Comparison of ENCODE assay signal across 8 mouse cellular contexts in the genomic region with DNA sequence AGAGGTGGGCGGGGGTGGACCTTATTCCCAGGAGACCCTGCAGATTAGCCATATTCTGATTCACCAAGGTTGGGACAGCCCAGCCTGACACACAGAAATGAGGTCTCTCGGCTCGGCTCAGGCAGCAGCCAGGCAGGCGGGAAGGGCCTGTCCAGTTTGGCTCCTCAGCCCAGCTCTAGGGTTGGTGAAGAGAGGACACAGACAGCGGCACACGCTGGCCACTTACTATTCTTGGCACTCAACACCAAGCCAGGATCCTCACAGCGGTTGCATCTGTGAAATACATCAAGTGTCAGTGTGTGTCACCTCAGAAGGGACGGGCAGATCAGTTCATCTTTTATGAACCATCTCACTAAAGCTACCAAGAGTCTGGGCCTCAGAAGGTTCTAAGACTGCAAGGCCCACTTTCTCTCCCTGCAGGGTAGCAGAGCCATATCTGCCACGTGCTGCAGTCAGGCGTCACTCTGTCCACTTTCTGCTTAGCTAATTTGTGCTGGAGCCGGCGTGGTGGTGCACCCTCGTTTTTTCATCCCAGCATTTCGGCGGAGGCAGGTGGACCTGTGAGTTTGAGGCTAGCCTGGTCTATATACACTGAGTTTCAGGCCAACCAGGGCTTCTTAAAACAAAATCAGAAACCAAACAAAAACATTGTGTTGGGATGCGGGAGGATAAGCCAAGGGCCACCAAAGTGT. TPM values are rescaled to one million over a fixed set of nuclear protein-coding genes. Genes with fewer than 3 reads are reported as not detected.
DNase-seq lines count a peak whose midpoint lies in the region; ATAC-seq and TF ChIP-seq lines count a peak whose summit lies in the region.

No protein-coding gene starts in this region.

- H3K27me3 ChIP-seq in limb, embryonic 14.5 days (ENCODE audit: control insufficient read depth, insufficient read depth, low read length): no peaks in the 10 kb centered on the region
- no peaks in the 10 kb centered on the region for H3K27me3 ChIP-seq in stomach, embryonic 16.5 days (ENCODE audit: control insufficient read depth, insufficient read depth, low read length)

- no peaks in the 10 kb centered on the region for H3K9me3 ChIP-seq in limb, embryonic 14.5 days (ENCODE audit: control insufficient read depth, low read length)
- H3K9me3 ChIP-seq in stomach, embryonic 16.5 days (replicated peaks; ENCODE audit: control insufficient read depth, low read length): no peaks in the 10 kb centered on the region

- no peak overlapping the region for H3K27ac ChIP-seq in bone marrow macrophage, adult 2 months (ENCODE audit: insufficient read depth, low read depth, low read length)
- peak overlapping the region; percentile 97 for H3K27ac ChIP-seq in limb, embryonic 14.5 days (replicated peaks; ENCODE audit: low read depth, low read length)
- no peak overlapping the region; the same call in 1 of the 2 replicates for H3K27ac ChIP-seq in stomach, embryonic 16.5 days (ENCODE audit: low read length)

- no peak for TF ChIP-seq POLR2A in bone marrow macrophage, adult 2 months (IDR thresholded peaks at IDR 0.05; ENCODE audit: borderline replicate concordance, low read depth, low read length)
- no peak for TF ChIP-seq POLR2A in limb, embryonic 14.5 days (IDR thresholded peaks at IDR 0.05; ENCODE audit: borderline replicate concordance, extremely low read depth, insufficient read depth, insufficient read length)

- H3K4me1 ChIP-seq in bone marrow macrophage, adult 2 months (ENCODE audit: control insufficient read depth, insufficient read depth, low read length): peaks cover under 1% of the 10 kb centered on the region; the same call in 1 of the 2 replicates
- H3K4me1 ChIP-seq in limb, embryonic 14.5 days (ENCODE audit: control insufficient read depth, insufficient read depth, low read length): peaks cover 29% of the 10 kb centered on the region
- H3K4me1 ChIP-seq in stomach, embryonic 16.5 days (ENCODE audit: control insufficient read depth, insufficient read depth, low read length): peaks cover 30% of the 10 kb centered on the region

- peak overlapping the region; percentile 65 for H3K4me2 ChIP-seq in limb, embryonic 14.5 days (replicated peaks; ENCODE audit: low read depth, low read length, severe bottlenecking)
- H3K4me2 ChIP-seq in stomach, embryonic 16.5 days (ENCODE audit: low read depth, low read length): peak overlapping the region; percentile 82

- no peak for TF ChIP-seq CTCF in bone marrow macrophage, adult 2 months (IDR thresholded peaks at IDR 0.05; ENCODE audit: low read depth, low read length)

- H3K4me3 ChIP-seq in bone marrow macrophage, adult 2 months (ENCODE audit: insufficient read depth, low read length): peak overlapping the region; percentile 58
- H3K4me3 ChIP-seq in limb, embryonic 14.5 days (replicated peaks; ENCODE audit: low read length): peak overlapping the region; percentile 40
- peak overlapping the region; percentile 61 for H3K4me3 ChIP-seq in stomach, embryonic 16.5 days (replicated peaks; ENCODE audit: low read length)

- 70% methylated on average over 16 of the region's 16 CpGs for WGBS in limb, embryonic 14.5 days
- 73% methylated on average over 16 of the region's 16 CpGs for WGBS in stomach, embryonic 16.5 days

- H3K9ac ChIP-seq in limb, embryonic 14.5 days (ENCODE audit: low read depth, low read length, severe bottlenecking): peak overlapping the region; percentile 76
- peak overlapping the region; percentile 85 for H3K9ac ChIP-seq in stomach, embryonic 16.5 days (ENCODE audit: low read length)

- peak; percentile 91 for DNase-seq in heart, adult 11 months
- DNase-seq in heart, postnatal 25 days (ENCODE audit: low spot score): no peak
- peak; percentile 42 for DNase-seq in gastrocnemius, postnatal 25 days
- DNase-seq in limb, embryonic 14.5 days (ENCODE audit: low spot score): no peak
- no peak for DNase-seq in thymus, postnatal 25 days
- DNase-seq in adrenal gland, postnatal 4 days (ENCODE audit: low spot score in 2 of 2): no peak

- H3K36me3 ChIP-seq in limb, embryonic 14.5 days (ENCODE audit: control insufficient read depth, insufficient read depth, low read length): peaks cover 10% of the 10 kb centered on the region
- no peaks in the 10 kb centered on the region for H3K36me3 ChIP-seq in stomach, embryonic 16.5 days (ENCODE audit: control insufficient read depth, insufficient read depth, low read length)

- no peak for ATAC-seq in limb, embryonic 14.5 days (ENCODE audit: low FRiP score, low read depth)
- no peak for ATAC-seq in stomach, embryonic 16.5 days (ENCODE audit: insufficient read depth, low FRiP score)

- intact Hi-C loops in heart, postnatal 25 days (cut with DNase I): no loop called here

RNA-seq across cellular contexts. Expression of a gene that starts 50.4 kb away (rescaled TPM):
- 1 to 10 TPM; 7.5 TPM for total RNA-seq in heart, postnatal 25 days (2021)
- polyA plus RNA-seq in bone marrow macrophage, adult 2 months (2012; ENCODE audit: insufficient read depth, insufficient read length, missing spikeins): 23.9 and 31.8 TPM in 2 replicates
- total RNA-seq in gastrocnemius, postnatal 25 days (2021): 1 to 10 TPM; 7.4 to 9.1 TPM
- 47.5 and 63.2 TPM in 2 replicates for polyA plus RNA-seq in limb, embryonic 14.5 days (2012; rRNA removed)
- polyA plus RNA-seq in limb, embryonic 14.5 days (2014; fragmentation: Nextera tagmentation; extraction: Ambion mirVana): 28.3 and 34.7 TPM in 2 replicates
- 29.9 and 31.6 TPM in 2 replicates for polyA plus RNA-seq in stomach, embryonic 16.5 days (2015; fragmentation: Nextera tagmentation; extraction: Ambion mirVana)
- 10 to 100 TPM; 36.1 to 36.9 TPM for total RNA-seq in adrenal gland, postnatal 4 days (2021)

RNA-seq across cellular contexts. Expression of a gene that starts 50.4 kb away (rescaled TPM):
- under 1 TPM in 1 of 2 experiments, not detected in 1; 0.25 TPM for total RNA-seq in heart, postnatal 25 days (2021)
- not detected in 2 replicates for polyA plus RNA-seq in bone marrow macrophage, adult 2 months (2012; ENCODE audit: insufficient read depth, insufficient read length, missing spikeins)
- total RNA-seq in gastrocnemius, postnatal 25 days (2021): under 1 TPM in 1 of 2 experiments, not detected in 1; 0.54 TPM
- polyA plus RNA-seq in limb, embryonic 14.5 days (2012; rRNA removed): 0.10 and 0.12 TPM in 2 replicates
- polyA plus RNA-seq in limb, embryonic 14.5 days (2014; fragmentation: Nextera tagmentation; extraction: Ambion mirVana): 0.17 TPM in 1 of 2 replicates, not detected in the other
- polyA plus RNA-seq in stomach, embryonic 16.5 days (2015; fragmentation: Nextera tagmentation; extraction: Ambion mirVana): not detected in 2 replicates
- under 1 TPM; 0.45 to 0.59 TPM for total RNA-seq in adrenal gland, postnatal 4 days (2021)

RNA-seq across cellular contexts. Expression of a gene that starts 57.5 kb away (rescaled TPM):
- total RNA-seq in heart, postnatal 25 days (2021): 10 to 100 TPM; 57.3 to 60.3 TPM
- polyA plus RNA-seq in bone marrow macrophage, adult 2 months (2012; ENCODE audit: insufficient read depth, insufficient read length, missing spikeins): 17.3 and 18.1 TPM in 2 replicates
- 10 to 100 TPM; 44.3 to 46.2 TPM for total RNA-seq in gastrocnemius, postnatal 25 days (2021)
- 106 and 110 TPM in 2 replicates for polyA plus RNA-seq in limb, embryonic 14.5 days (2012; rRNA removed)
- polyA plus RNA-seq in limb, embryonic 14.5 days (2014; fragmentation: Nextera tagmentation; extraction: Ambion mirVana): 39.3 and 42.0 TPM in 2 replicates
- 15.6 and 16.5 TPM in 2 replicates for polyA plus RNA-seq in stomach, embryonic 16.5 days (2015; fragmentation: Nextera tagmentation; extraction: Ambion mirVana)
- 10 to 100 TPM; 97.5 to 98.1 TPM for total RNA-seq in adrenal gland, postnatal 4 days (2021)

Comparison
In these comparisons a context has a peak if more than half of its experiments do, and no peak if none do; other contexts are left out.
1. DNase-seq: peak in heart, adult 11 months (single experiment) and gastrocnemius, postnatal 25 days (single experiment); none in heart, postnatal 25 days (single experiment), limb, embryonic 14.5 days (single experiment), thymus, postnatal 25 days (single experiment) and adrenal gland, postnatal 4 days (0 of 2).
2. Peak in every context shown above with its lines, with median percentiles within 50 percentile points of each other: H3K4me3 ChIP-seq.